Mouse (Mus musculus) midbrain, embryonic 16.5 days (tissue): ENCODE measurements around the gene Gm4756. TPM values are rescaled to one million over a fixed set of nuclear protein-coding genes. Genes with fewer than 3 reads are reported as not detected.
"Not testable (repeated sequence)": the region's sequence is repeated elsewhere in the genome, so short reads cannot be mapped to it uniquely, and the experiment has no call there.

Experiments used
- ATAC-seq: fragments of 200-750 bp; cut with Nextera tagmentation; 2 replicates; pipeline ENCODE4 v1.8.0; 2017; ENCODE audit warnings: moderate TSS enrichment
- H3K27ac ChIP-seq: fragments of 300-500 bp; sonication (generic); 2 replicates; pipeline ENCODE4 v1.5.1; 2014; ENCODE audit warnings: mild to moderate bottlenecking, low read length, mixed read lengths
- H3K27me3 ChIP-seq: fragments of 300-500 bp; sonication (generic); 2 replicates; pipeline ENCODE4 v1.6.1; 2014; ENCODE audit warnings: low read depth, low read length, mixed read lengths; ENCODE audit not compliant: control insufficient read depth, insufficient read depth
- H3K36me3 ChIP-seq: fragments of 300-500 bp; sonication (generic); 2 replicates; pipeline ENCODE4 v1.6.1; 2014; ENCODE audit warnings: mild to moderate bottlenecking, low read length, moderate library complexity, mixed read lengths; ENCODE audit not compliant: control insufficient read depth, insufficient read depth
- H3K4me1 ChIP-seq: fragments of 300-500 bp; sonication (generic); 2 replicates; pipeline ENCODE4 v1.6.1; 2014; ENCODE audit warnings: mild to moderate bottlenecking, low read length, mixed read lengths; ENCODE audit not compliant: control insufficient read depth, insufficient read depth
- H3K4me2 ChIP-seq: fragments of 300-500 bp; sonication (generic); 2 replicates; pipeline ENCODE4 v1.6.1; 2014; ENCODE audit warnings: mild to moderate bottlenecking, low read length, mixed read lengths
- H3K4me3 ChIP-seq: fragments of 300-500 bp; sonication (generic); 2 replicates; pipeline ENCODE4 v1.5.1; 2014; ENCODE audit warnings: low read depth, mild to moderate bottlenecking, low read length, moderate library complexity, mixed read lengths
- H3K9ac ChIP-seq: fragments of 300-500 bp; sonication (generic); 2 replicates; pipeline ENCODE4 v1.6.1; 2014; ENCODE audit warnings: low read depth, low read length, mixed read lengths
- H3K9me3 ChIP-seq: fragments of 300-500 bp; sonication (generic); replicated peaks from 2 replicates; pipeline ENCODE4 v1.6.1; 2014; ENCODE audit warnings: mild to moderate bottlenecking, low read length, mixed read lengths; ENCODE audit not compliant: control insufficient read depth, poor library complexity, severe bottlenecking
- WGBS: fragments of 180-500 bp; shearing (Covaris S2); extraction: QIAGEN DNeasy Blood & Tissue Kit; methylation state at CpG from one replicate; pipeline ENCODE4 v1.1.7; 2014; 5-methylcytosine and 5-hydroxymethylcytosine counted together
- polyA plus RNA-seq: library from polyadenylated mRNA; unstranded; fragments of >200 nt; fragmentation: Nextera tagmentation; extraction: Ambion mirVana; gene quantifications from 2 replicates; pipeline ENCODE4 v1.2.1, GENCODE M21; 2015

Gm4756 gene
- polyA plus RNA-seq, 1 experiment from 2014 or later, result not detected

DNA sequence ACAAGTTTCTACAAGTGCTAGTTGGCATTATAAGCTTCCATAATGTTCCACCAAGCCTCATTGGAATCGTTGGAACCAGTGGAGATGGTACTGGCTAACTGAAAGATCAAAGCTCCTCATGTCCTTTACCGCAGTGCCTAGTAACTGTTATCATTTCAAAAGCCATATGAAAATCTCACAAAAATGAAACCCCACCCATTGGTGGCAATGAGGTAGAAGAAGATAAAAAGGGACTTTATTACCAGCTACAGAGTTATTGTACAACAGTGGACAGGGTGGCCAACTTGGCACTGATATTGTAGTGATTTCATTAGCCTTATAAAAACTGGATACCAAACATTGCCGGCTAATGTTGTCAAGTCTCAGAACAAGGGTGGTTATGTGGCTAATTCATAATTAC is 37.4 kb downstream of the Gm4756 start:
- Histone ChIP-seq H3K36me3 (no peaks in the 10 kb centered on the region), H3K4me1 (no peaks in the 10 kb centered on the region), H3K27me3 (no peaks in the 10 kb centered on the region), H3K4me2 (no peak overlapping the region), H3K9ac (no peak overlapping the region), H3K9me3 (no peaks in the 10 kb centered on the region), H3K27ac (no peak overlapping the region), H3K4me3 (no peak overlapping the region)
- 94% methylated on average over 3 of the region's 3 CpGs for WGBS
- ATAC-seq, result no peak

DNA sequence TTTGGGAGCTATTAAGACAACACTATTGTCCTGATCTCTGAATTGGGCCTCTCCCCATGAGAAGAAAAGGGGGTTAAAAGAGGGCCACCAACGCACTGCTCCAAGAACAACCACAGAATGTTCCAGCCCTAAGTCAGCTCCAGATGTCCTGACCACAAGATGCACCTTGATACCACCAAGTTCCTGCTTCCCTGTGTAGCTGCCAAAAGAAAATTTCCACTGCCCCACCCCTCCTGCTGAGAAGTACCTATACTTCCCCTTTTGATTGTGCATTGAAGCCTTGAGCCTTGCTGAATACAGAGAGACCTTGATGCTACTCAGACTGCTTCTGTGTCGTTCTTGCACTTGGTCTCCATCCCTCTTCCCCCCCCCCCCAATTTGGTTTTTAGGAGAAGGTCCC is 50.7 kb downstream of the Gm4756 start:
- not testable (repeated sequence) for ATAC-seq, H3K9me3 ChIP-seq, H3K27ac ChIP-seq, H3K9ac ChIP-seq, H3K27me3 ChIP-seq, H3K4me2 ChIP-seq, H3K36me3 ChIP-seq, H3K4me1 ChIP-seq, H3K4me3 ChIP-seq
- 83% methylated on average over 2 of the region's 2 CpGs for WGBS

DNA sequence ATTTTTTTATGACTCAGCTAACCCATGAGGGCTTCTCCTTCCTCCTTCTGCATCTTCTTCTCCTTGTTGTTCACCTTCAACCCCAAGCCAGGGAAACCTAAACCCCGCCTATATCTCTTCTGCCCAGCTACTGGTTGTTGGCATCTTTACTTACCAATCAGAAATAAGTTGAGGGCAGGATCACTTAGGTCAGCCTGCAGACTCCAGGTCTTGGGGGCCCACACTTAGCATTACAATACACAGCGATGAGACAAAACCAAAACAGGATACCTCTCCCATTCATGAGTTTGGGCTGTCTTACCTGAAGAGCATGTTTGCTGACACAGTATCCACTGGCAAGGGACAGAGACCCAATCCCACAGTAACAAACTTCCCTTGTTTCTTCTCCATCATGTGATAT is 55.5 kb downstream of the Gm4756 start:
- H3K27ac ChIP-seq, result no peak overlapping the region
- no peaks in the 10 kb centered on the region for H3K36me3 ChIP-seq
- no peaks in the 10 kb centered on the region for H3K27me3 ChIP-seq
- no peaks in the 10 kb centered on the region for H3K4me1 ChIP-seq
- no peak for ATAC-seq
- no peaks in the 10 kb centered on the region for H3K9me3 ChIP-seq
- H3K4me2 ChIP-seq, result no peak overlapping the region
- H3K4me3 ChIP-seq, result no peak overlapping the region
- 70% methylated on average over 2 of the region's 2 CpGs for WGBS
- H3K9ac ChIP-seq, result no peak overlapping the region

DNA sequence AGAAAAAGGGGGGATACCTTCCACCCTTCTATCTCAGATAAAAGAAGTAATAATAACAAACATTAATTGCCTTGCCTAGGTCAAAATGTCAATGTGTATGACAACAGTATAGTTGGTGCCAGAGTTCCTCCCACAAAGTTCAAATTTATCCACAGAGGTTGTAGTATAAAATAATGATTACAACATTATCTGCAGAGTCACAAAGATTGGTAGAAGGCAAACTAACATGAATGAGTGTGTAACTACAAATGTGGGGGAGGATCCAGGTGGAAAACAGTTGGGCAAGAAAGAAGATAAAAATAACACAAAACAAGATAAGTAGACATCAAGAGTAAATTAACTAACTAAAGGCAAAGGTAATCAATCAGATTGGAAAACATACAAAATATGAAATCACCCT is 56.5 kb downstream of the Gm4756 start:
- no peak overlapping the region for H3K27ac ChIP-seq
- H3K9me3 ChIP-seq, result no peaks in the 10 kb centered on the region
- no peak for ATAC-seq
- H3K9ac ChIP-seq, result no peak overlapping the region
- no peak overlapping the region for H3K4me2 ChIP-seq
- H3K4me1 ChIP-seq, result no peaks in the 10 kb centered on the region
- H3K36me3 ChIP-seq, result no peaks in the 10 kb centered on the region
- no peak overlapping the region for H3K4me3 ChIP-seq
- H3K27me3 ChIP-seq, result no peaks in the 10 kb centered on the region

DNA sequence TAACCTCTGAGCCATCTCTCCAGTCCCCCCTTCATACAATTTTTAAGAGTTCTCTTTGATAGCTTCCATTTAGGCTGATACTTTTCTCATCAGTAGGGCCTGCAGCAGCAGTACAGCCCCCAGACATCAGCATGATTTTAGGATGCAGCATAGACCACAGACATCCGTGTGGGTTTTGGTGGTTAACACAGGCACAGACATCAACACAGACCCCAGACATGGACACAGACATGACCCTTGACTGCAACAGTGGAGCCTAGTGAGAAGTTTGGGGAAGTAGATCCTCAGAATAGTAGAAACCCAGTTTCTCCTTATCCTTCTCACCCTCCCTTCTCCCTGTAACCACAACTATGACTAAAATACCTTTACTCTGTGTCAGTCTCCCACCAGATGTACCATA is 64.1 kb downstream of the Gm4756 start:
- Histone ChIP-seq H3K27ac (no peak overlapping the region), H3K4me2 (no peak overlapping the region), H3K9ac (no peak overlapping the region), H3K27me3 (no peaks in the 10 kb centered on the region), H3K9me3 (no peaks in the 10 kb centered on the region), H3K4me3 (no peak overlapping the region), H3K36me3 (0 out of 2 replicates have a peak, but pooled peaks cover under 1% of the 10 kb centered on the region), H3K4me1 (no peaks in the 10 kb centered on the region)
- no peak for ATAC-seq
- 93% methylated on average over 1 of the region's 1 CpGs for WGBS

DNA sequence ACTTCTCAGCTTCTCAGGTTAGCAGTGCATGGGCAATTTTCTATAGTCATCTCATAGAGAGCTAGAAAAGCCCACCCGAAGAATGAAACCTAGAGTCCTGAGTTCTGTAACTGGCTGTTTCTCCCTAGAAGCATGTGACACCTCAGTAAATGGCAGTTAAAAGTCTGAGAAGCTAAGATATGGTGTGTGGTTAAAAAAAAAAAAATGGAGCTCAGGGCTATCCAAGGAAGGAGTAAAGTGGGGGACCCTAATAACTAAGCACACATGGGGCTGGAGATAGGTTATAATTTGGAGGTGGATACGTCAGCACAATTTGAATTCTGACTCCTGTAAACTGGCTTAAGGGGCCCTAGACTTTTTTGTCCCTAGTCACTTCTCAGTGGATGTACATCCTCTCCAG is 66.4 kb downstream of the Gm4756 start:
- ATAC-seq, result no peak
- H3K9me3 ChIP-seq, result no peaks in the 10 kb centered on the region
- H3K36me3 ChIP-seq, result peaks cover 11% of the 10 kb centered on the region
- no peaks in the 10 kb centered on the region for H3K27me3 ChIP-seq
- no peak overlapping the region for H3K4me2 ChIP-seq
- WGBS, result 92% methylated on average over 2 of the region's 2 CpGs
- H3K4me3 ChIP-seq, result no peak overlapping the region
- H3K4me1 ChIP-seq, result no peaks in the 10 kb centered on the region
- no peak overlapping the region for H3K9ac ChIP-seq
- no peak overlapping the region for H3K27ac ChIP-seq

DNA sequence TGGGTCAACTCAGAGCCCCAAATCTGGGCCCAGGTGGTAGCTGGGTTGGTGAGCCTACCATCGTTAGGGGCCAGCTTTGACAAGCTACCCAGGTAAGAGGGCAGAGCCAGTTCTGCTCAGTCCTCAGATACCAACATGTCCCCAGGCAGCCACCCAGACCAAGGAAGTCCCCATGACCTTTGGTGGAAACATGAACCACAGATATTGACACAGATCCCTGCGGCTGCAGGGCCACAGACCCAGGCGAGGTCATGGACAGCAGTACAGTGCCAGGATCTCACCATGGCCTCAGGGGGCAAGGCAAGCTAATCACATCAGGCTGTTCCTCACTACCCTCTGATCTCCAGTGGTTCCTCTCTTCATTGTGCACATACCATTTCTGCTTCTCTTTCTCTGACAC is 67.4 kb downstream of the Gm4756 start:
- Histone ChIP-seq H3K4me3 (no peak overlapping the region), H3K36me3 (peaks cover 11% of the 10 kb centered on the region), H3K4me1 (no peaks in the 10 kb centered on the region), H3K27ac (no peak overlapping the region), H3K4me2 (no peak overlapping the region), H3K27me3 (no peaks in the 10 kb centered on the region), H3K9me3 (no peaks in the 10 kb centered on the region), H3K9ac (no peak overlapping the region)
- ATAC-seq, result no peak
- WGBS, result 93% methylated on average over 3 of the region's 3 CpGs

DNA sequence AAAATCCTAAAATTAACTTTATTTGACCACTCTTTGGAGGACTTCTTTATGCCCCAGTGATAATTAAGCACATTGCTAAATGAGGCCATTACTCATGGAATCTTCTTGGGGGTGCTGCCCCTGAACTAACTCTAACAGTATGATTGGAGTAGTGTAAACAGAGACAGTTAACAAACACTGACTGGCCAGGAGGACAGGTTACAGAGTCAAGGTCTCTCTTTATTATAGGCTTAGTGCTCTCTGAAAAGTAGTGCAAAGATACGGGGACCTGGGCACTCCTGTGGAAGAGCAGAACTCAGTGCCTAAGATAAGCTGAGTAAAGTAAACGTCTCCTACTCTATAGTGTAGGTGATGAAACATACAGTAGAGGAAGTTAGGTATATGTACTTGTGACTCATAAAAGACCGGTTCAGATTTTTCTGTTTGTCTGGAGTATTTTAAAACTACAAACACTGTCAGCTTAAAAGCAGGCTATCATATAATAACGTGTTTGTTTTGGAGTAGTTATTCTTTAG is 85.1 kb downstream of the Gm4756 start:
- Histone ChIP-seq H3K36me3 (no peaks in the 10 kb centered on the region), H3K4me2 (no peak overlapping the region), H3K4me1 (no peaks in the 10 kb centered on the region), H3K27me3 (no peaks in the 10 kb centered on the region), H3K4me3 (no peak overlapping the region), H3K9ac (no peak overlapping the region), H3K9me3 (no peaks in the 10 kb centered on the region), H3K27ac (no peak overlapping the region)
- ATAC-seq, result no peak
- 93% methylated on average over 4 of the region's 4 CpGs for WGBS

DNA sequence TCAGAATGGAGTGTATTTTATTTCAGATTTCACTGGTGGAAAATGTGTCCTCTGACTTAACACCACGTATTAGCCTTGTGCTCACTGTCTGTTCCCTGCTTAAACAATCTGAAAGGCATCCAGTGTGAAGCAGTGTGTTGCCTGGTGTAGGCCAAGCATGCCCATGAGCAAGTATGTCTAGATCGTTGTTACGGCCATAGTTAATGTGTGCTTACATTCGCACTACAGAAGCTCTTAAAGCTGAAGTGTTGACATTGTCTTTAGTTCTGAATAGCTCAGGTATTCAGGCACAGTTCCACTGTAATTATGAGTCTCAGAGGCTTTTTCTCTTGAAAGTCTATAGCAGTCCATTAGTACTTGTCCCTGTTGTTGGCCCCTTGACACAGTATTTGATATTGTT is 95.1 kb downstream of the Gm4756 start:
- H3K4me1 ChIP-seq, result no peaks in the 10 kb centered on the region
- no peaks in the 10 kb centered on the region for H3K9me3 ChIP-seq
- no peak overlapping the region for H3K9ac ChIP-seq
- H3K27ac ChIP-seq, result no peak overlapping the region
- no peak overlapping the region for H3K4me3 ChIP-seq
- no peaks in the 10 kb centered on the region for H3K36me3 ChIP-seq
- 68% methylated on average over 4 of the region's 4 CpGs for WGBS
- no peaks in the 10 kb centered on the region for H3K27me3 ChIP-seq
- no peak overlapping the region for H3K4me2 ChIP-seq
- ATAC-seq, result no peak

DNA sequence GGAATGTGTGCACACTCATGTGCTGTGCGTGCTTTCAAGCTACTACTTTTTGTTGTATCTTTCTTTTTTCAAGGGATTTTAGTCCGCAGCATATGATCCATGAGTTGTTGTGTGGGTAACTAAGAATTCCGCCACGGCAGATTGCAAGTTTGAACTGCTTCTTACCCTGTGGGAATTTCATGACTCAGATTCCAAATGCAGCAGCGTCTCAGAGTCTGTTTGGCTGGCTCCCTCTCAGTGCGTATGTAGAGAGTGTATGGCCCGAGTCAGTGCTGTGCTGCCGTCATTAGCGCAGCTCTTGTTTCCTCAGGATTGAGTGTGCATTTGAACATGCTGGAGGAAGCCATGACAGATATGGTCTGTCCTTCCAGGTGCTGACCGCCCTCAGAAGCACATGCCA is 110.9 kb downstream of the Gm4756 start:
- no peaks in the 10 kb centered on the region for H3K9me3 ChIP-seq
- no peak overlapping the region for H3K9ac ChIP-seq
- 0 out of 2 replicates have a peak, but pooled peaks cover 3% of the 10 kb centered on the region for H3K36me3 ChIP-seq
- no peak overlapping the region for H3K27ac ChIP-seq
- H3K4me3 ChIP-seq, result no peak overlapping the region
- no peaks in the 10 kb centered on the region for H3K27me3 ChIP-seq
- WGBS, result 91% methylated on average over 10 of the region's 10 CpGs
- H3K4me2 ChIP-seq, result no peak overlapping the region
- H3K4me1 ChIP-seq, result peaks cover 13% of the 10 kb centered on the region
- ATAC-seq, result no peak
